Mouse (Mus musculus): ENCODE results near the gene Gab1. TPM values are rescaled to one million over a fixed set of nuclear protein-coding genes. Genes with fewer than 3 reads are reported as not detected.

Gab1 gene
- total and polyA plus RNA-seq, 3 experiments: 4.0 to 8.1 TPM; not detected in 1

- H3K4me1 ChIP-seq (ENCODE audit: control insufficient read depth in 1 of 2, insufficient read depth in 2 of 2, low read length in 2 of 2): no peaks in the 10 kb centered on the region
- H3K36me3 ChIP-seq (ENCODE audit: control insufficient read depth in 1 of 2, insufficient read depth in 2 of 2, low read length in 2 of 2): peaks cover 0 to 6% of the 10 kb centered on the region in 2 experiments; a peak in 2 of 4 replicates
- H3K79me2 ChIP-seq (ENCODE audit: control insufficient read depth, insufficient read depth, low read length, poor library complexity): no peaks in the 10 kb centered on the region
- H3K27me3 ChIP-seq (ENCODE audit: control insufficient read depth in 1 of 2, insufficient read depth in 2 of 2, low read length in 2 of 2): no peaks in the 10 kb centered on the region
- DNase-seq (ENCODE audit: low read depth, low spot score): no peak
- no peak overlapping the region for H3K27ac ChIP-seq (ENCODE audit: control insufficient read depth, low read depth, low read length)
- H3K9me3 ChIP-seq (replicated peaks; ENCODE audit: insufficient read depth, low read length): no peaks in the 10 kb centered on the region
- H3K4me3 ChIP-seq (ENCODE audit: control insufficient read depth in 1 of 2, insufficient read depth in 1 of 2, low read depth in 2 of 2, low read length in 2 of 2): no peak overlapping the region
- H3K9ac ChIP-seq (ENCODE audit: control insufficient read depth, low read depth, low read length, poor library complexity, severe bottlenecking): no peak overlapping the region
- TF ChIP-seq E2F4 (IDR thresholded peaks at IDR 0.05; ENCODE audit: borderline replicate concordance, low read depth, low read length): no peak
- no peak for TF ChIP-seq SMC3 (IDR thresholded peaks at IDR 0.05; ENCODE audit: low read depth, low read length)
- TF ChIP-seq MAX (IDR thresholded peaks at IDR 0.05; ENCODE audit: low read length): no peak
- no peak for TF ChIP-seq POLR2AphosphoS2 (IDR thresholded peaks at IDR 0.05; ENCODE audit: low read length)
- TF ChIP-seq POLR2A (IDR thresholded peaks at IDR 0.05; ENCODE audit: control insufficient read depth in 1 of 2, insufficient read depth in 1 of 2, low read depth in 1 of 2, low read length in 2 of 2, poor library complexity in 1 of 2): no peak
- TF ChIP-seq RCOR1 (IDR thresholded peaks at IDR 0.05; ENCODE audit: low read depth, low read length): no peak
- no peak for TF ChIP-seq MEF2A (IDR thresholded peaks at IDR 0.05; ENCODE audit: extremely low read depth, insufficient replicate concordance, low read depth, low read length, poor library complexity, severe bottlenecking)
- no peak for TF ChIP-seq MAFK (IDR thresholded peaks at IDR 0.05; ENCODE audit: borderline replicate concordance, low read depth, low read length)
- TF ChIP-seq HCFC1 (IDR thresholded peaks at IDR 0.05; ENCODE audit: low read depth, low read length): no peak
- no peak for TF ChIP-seq POLR2AphosphoS5 (IDR thresholded peaks at IDR 0.05; ENCODE audit: borderline replicate concordance, low read depth, low read length)
- no peak for TF ChIP-seq EP300 (IDR thresholded peaks at IDR 0.05; ENCODE audit: low read depth in 1 of 2, low read length in 2 of 2)
- TF ChIP-seq MXI1 (IDR thresholded peaks at IDR 0.05; ENCODE audit: low read depth, low read length): no peak
- no peak for TF ChIP-seq GATA1 (IDR thresholded peaks at IDR 0.05; ENCODE audit: low read depth, low read length)
- no peak for TF ChIP-seq MYB (IDR thresholded peaks at IDR 0.05; ENCODE audit: low read depth, low read length)
- TF ChIP-seq ZKSCAN1 (IDR thresholded peaks at IDR 0.05; ENCODE audit: low read depth, low read length): no peak
- TF ChIP-seq ETS1 (IDR thresholded peaks at IDR 0.05; ENCODE audit: low read depth, low read length): no peak
- no peak for TF ChIP-seq NRF1 (IDR thresholded peaks at IDR 0.05; ENCODE audit: insufficient read depth, low read depth, low read length, poor library complexity, severe bottlenecking)
Observed at GRCm38 (mm10) chr8:80780271-80780670, 100.0 kb downstream of the Gab1 start.

GRCm38 (mm10) chr8:80776436-80776835, 103.9 kb downstream of the Gab1 start:
- Histone ChIP-seq H3K4me3 (ENCODE audit: control insufficient read depth in 1 of 2, insufficient read depth in 1 of 2, low read depth in 2 of 2, low read length in 2 of 2) (no peak overlapping the region), H3K27me3 (ENCODE audit: control insufficient read depth in 1 of 2, insufficient read depth in 2 of 2, low read length in 2 of 2) (no peaks in the 10 kb centered on the region), H3K4me1 (ENCODE audit: control insufficient read depth in 1 of 2, insufficient read depth in 2 of 2, low read length in 2 of 2) (no peaks in the 10 kb centered on the region), H3K9ac (ENCODE audit: control insufficient read depth, low read depth, low read length, poor library complexity, severe bottlenecking) (no peak overlapping the region), H3K27ac (ENCODE audit: control insufficient read depth, low read depth, low read length) (no peak overlapping the region), H3K79me2 (ENCODE audit: control insufficient read depth, insufficient read depth, low read length, poor library complexity) (no peaks in the 10 kb centered on the region), H3K36me3 (ENCODE audit: control insufficient read depth in 1 of 2, insufficient read depth in 2 of 2, low read length in 2 of 2) (peaks cover 0 to 9% of the 10 kb centered on the region in 2 experiments; a peak in 2 of 4 replicates), H3K9me3 (replicated peaks; ENCODE audit: insufficient read depth, low read length) (no peaks in the 10 kb centered on the region)
- no peak for DNase-seq (ENCODE audit: low read depth, low spot score)
- TF ChIP-seq SIN3A (IDR thresholded peaks at IDR 0.05; ENCODE audit: low read length) (no peak), MXI1 (IDR thresholded peaks at IDR 0.05; ENCODE audit: low read depth, low read length) (no peak), RAD21 (IDR thresholded peaks at IDR 0.05; ENCODE audit: low read depth, low read length) (no peak), POLR2A (IDR thresholded peaks at IDR 0.05; ENCODE audit: control insufficient read depth in 1 of 2, insufficient read depth in 1 of 2, low read depth in 1 of 2, low read length in 2 of 2, poor library complexity in 1 of 2) (no peak), USF2 (IDR thresholded peaks at IDR 0.05; ENCODE audit: borderline replicate concordance in 1 of 2, insufficient read depth in 1 of 2, low read depth in 1 of 2, low read length in 2 of 2) (no peak), MAX (IDR thresholded peaks at IDR 0.05; ENCODE audit: low read length) (no peak), JUND (IDR thresholded peaks at IDR 0.05; ENCODE audit: low read depth, low read length) (no peak), NRF1 (IDR thresholded peaks at IDR 0.05; ENCODE audit: insufficient read depth, low read depth, low read length, poor library complexity, severe bottlenecking) (no peak), ZC3H11A (IDR thresholded peaks at IDR 0.05; ENCODE audit: low read depth, low read length) (no peak), ELF1 (IDR thresholded peaks at IDR 0.05; ENCODE audit: low read depth, low read length) (no peak), CHD2 (IDR thresholded peaks at IDR 0.05; ENCODE audit: low read length) (no peak), HCFC1 (IDR thresholded peaks at IDR 0.05; ENCODE audit: low read depth, low read length) (no peak), TCF12 (IDR thresholded peaks at IDR 0.05; ENCODE audit: low read depth, low read length) (no peak), GABPA (IDR thresholded peaks at IDR 0.05; ENCODE audit: low read depth, low read length) (no peak), MAZ (IDR thresholded peaks at IDR 0.05; ENCODE audit: low read depth, low read length) (no peak), MEF2A (IDR thresholded peaks at IDR 0.05; ENCODE audit: extremely low read depth, insufficient replicate concordance, low read depth, low read length, poor library complexity, severe bottlenecking) (no peak), NELFE (IDR thresholded peaks at IDR 0.05; ENCODE audit: low read depth, low read length) (no peak)
